Mouse (Mus musculus) megakaryocyte-erythroid progenitor cell, adult 5 weeks (primary cell): Measurements from ENCODE around the gene Ttc36. TPM values are rescaled to one million over a fixed set of nuclear protein-coding genes. Genes with fewer than 3 reads are reported as not detected.

ENCODE experiments used
- polyA plus RNA-seq: library from polyadenylated mRNA; stranded (reverse); fragments of >175 nt; gene quantifications from 2 replicates; pipeline ENCODE4 v1.2.3, GENCODE M21; 2012

Gene Ttc36
- 0.53 and 0.61 TPM in 2 replicates for polyA plus RNA-seq

DNA sequence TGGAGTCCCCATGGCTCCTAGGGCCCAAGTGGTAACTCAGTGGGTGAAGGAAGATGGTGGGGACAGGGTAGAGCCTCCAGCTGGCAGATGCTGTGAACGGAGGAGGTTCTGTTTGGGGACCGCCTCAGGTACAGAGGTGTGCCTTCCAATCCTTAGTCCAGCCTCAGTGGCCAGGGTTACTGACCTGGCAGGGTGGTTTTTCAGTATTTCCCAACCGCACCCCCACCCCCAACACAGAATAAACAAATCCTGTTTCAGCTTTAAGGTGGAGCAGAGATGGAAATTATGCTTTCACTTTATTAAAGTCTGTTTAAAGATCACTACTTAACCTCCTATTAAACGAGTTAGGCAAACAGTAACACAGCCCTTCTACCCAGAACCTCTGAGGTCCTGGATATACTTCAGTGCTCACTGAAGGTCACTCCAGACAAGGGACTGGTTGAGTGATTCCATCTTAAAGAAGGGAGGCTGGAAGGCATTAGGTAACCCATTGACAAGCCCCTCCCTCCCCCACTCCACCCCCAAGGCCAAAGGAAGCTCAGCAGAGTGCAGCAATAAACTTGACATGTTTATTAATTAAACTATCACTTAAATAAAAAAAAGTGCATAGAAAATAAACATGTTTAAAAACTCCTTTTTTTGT is at the start of gene Ttc36:
Gene Ttc36 (minus strand): TSS at position 265 of the 643 bp plus-strand sequence.

DNA sequence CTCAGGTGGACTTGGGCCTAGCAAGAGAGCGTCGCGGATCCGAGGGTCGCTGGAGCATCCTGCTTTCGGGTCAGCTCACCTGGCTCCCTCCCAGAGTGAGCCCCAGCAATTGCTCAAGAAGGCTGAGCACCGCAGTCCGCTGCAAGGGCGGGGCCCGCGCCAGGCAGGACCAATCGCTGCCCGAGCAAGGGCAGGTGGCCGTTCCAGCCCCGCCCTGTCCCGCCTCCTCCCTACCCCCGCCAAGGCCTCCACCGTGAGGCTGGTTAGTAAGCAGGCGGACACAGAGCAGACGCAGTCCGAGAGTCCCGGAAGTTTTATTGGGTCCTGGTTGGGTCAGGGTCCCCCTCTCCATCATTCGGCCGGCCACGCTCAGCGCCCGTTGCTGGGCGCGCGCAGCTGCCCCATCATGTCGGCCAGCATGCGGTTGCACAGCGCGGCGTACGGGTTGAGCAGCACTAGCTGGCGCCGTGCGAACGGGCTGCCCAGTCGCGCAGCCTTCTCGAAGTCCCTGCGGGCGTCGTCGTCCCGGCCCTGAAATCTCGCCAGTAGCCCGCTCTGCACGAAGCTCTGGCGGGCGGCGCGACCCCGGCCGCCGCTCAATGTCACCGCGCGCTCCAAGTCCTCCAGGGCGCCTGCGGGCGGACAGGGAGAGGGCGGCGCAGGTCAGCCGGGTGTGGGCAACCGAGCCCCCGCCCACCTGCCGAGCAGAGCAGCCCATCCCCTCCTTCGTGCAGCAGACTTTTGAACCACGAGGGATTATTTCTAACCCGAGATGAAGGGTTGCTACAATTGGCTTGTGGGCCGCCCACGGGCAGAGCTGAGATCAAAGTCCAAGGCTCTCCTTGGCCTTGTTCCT is 3.5 kb downstream of the Ttc36 start, which contains the start of gene Tmem25:
Gene Tmem25 (minus strand): TSS at position 206 of the 856 bp plus-strand sequence.

DNA sequence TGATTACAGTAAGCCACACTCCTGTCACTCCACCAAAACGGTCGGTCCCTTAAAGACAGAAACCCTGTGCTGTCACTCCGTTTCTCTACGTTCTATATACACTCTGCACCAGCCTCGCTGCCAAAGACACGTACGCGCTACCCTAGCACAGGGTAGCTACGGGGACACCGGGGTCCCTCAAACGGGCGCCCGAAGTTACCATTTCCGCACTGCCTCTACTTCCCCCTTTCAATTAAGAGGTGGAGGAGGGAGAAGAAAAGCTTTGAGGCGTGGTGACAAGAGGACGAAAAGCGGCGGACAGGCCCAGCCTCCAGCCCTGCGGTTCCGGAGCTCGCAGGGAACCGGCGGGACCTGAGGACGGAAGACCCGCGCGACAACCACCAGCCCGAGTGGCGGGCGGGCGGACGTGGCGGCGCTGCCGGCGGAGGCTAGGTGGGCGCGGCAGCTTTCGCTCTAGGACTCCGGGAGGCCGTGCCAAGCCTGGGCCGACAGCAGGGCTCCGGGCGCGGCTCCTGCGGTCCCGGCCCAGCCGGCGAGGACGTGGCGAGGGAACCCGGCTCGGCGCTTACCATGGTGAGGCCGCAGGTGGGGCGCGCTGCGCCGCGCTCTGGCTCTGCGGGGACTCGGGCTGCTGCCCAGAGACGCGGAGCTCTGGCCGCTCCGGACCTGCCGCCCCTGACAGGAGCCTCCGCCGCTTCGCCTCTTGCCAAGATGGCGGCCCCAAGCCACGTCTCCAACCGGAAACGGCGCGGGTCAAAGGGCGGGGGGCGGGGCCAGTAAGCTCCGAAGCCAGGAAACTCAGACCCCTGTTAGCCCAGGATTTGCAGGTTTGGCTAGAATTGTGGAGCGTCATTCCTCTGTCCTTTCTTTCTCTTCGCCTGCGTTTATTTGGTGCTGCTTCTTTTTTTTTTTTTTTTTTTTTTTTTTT is 35.5 kb downstream of the Ttc36 start, which contains the start of the genes Arcn1 and Ift46:
Gene Arcn1 (minus strand): TSS at position 745 of the 928 bp plus-strand sequence.
Gene Ift46 (plus strand): TSS at position 808 of the 928 bp plus-strand sequence.

Other genes with a start within 250 kb of the Ttc36 start
- gene Cxcr5, start 241.2 kb downstream of the Ttc36 start, polyA plus RNA-seq: 0.22 and 0.23 TPM in 2 replicates
- 28.0 and 36.9 TPM in 2 replicates for gene Ddx6, start 198.2 kb downstream of the Ttc36 start, polyA plus RNA-seq
- not detected in 2 replicates for gene Treh, start 129.8 kb downstream of the Ttc36 start, polyA plus RNA-seq
- gene Phldb1, start 67.9 kb downstream of the Ttc36 start, polyA plus RNA-seq: 24.3 and 35.2 TPM in 2 replicates
- gene Arcn1, start 35.2 kb downstream of the Ttc36 start, polyA plus RNA-seq: 13.3 and 16.4 TPM in 2 replicates
- gene Ift46, start 35.2 kb downstream of the Ttc36 start, polyA plus RNA-seq: 1.5 and 3.0 TPM in 2 replicates
- 0.48 and 0.99 TPM in 2 replicates for gene Tmem25, start 3.8 kb downstream of the Ttc36 start, polyA plus RNA-seq
- gene Kmt2a, start 78.2 kb upstream of the Ttc36 start, polyA plus RNA-seq: 8.5 and 17.3 TPM in 2 replicates
- gene Atp5l, start 117.7 kb upstream of the Ttc36 start, polyA plus RNA-seq: 27.7 and 32.7 TPM in 2 replicates
- 2.0 and 2.1 TPM in 2 replicates for gene Ube4a, start 162.5 kb upstream of the Ttc36 start, polyA plus RNA-seq
- gene Cd3g, start 177.4 kb upstream of the Ttc36 start, polyA plus RNA-seq: 0.15 and 0.35 TPM in 2 replicates
- 0.04 TPM in 1 of 2 replicates, not detected in the other for gene Cd3d, start 178.7 kb upstream of the Ttc36 start, polyA plus RNA-seq
- gene Cd3e, start 206.6 kb upstream of the Ttc36 start, polyA plus RNA-seq: 0.33 and 0.57 TPM in 2 replicates
- gene Mpzl2, start 236.7 kb upstream of the Ttc36 start, polyA plus RNA-seq: not detected in 2 replicates